Mouse (Mus musculus): ENCODE data around the gene Zfp800.

DNA sequence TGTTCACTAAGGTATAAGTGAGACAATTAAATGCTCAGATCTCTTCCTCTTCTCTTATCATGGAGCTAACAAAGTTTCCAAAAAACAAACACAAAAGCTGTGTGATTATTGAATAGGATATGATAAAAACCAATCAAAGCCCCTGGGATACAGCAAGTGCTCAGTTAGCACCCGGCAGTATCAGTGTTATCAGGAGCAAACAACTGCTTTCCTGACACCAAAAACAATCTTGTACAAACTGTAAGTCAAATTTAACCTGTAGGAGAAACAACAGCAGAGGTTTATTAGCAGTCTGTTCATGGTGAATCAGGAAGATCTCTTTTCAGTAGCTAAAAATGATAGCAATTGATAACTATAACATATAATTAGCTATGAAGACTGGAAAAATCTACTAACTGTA, 140.0 kb downstream of the Zfp800 start:
- no peak for TF ChIP-seq CTCF (IDR thresholded peaks at IDR 0.05; ENCODE audit: extremely low read depth, insufficient read depth, insufficient read length, insufficient replicate concordance)
- TF ChIP-seq POLR2A (IDR thresholded peaks at IDR 0.05; ENCODE audit: low read depth, low read length): no peak
